Mouse (Mus musculus) limb, embryonic 11.5 days (tissue): ENCODE results near the gene Unc119. TPM values are rescaled to one million over a fixed set of nuclear protein-coding genes. Genes with fewer than 3 reads are reported as not detected.

Source experiments
- ATAC-seq: fragments of 200-750 bp; cut with Nextera tagmentation; 2 replicates; pipeline ENCODE4 v1.8.0; 2017; ENCODE audit warnings: low read depth; ENCODE audit not compliant: insufficient number of reproducible peaks, low FRiP score, low TSS enrichment
- DNase-seq: peaks from one replicate; pipeline ENCODE4 v3.0.0-alpha.2; 2015; ENCODE audit warnings: low spot score
- H3K27ac ChIP-seq: fragments of 300-500 bp; sonication (generic); replicated peaks from 2 replicates; pipeline ENCODE4 v1.5.1; 2014; ENCODE audit warnings: low read depth, mild to moderate bottlenecking, low read length
- H3K27me3 ChIP-seq: fragments of 300-500 bp; sonication (generic); 2 replicates; pipeline ENCODE4 v1.6.1; 2014; ENCODE audit warnings: mild to moderate bottlenecking, low read length, mixed read lengths; ENCODE audit not compliant: control insufficient read depth, insufficient read depth
- H3K36me3 ChIP-seq: fragments of 300-500 bp; sonication (generic); 2 replicates; pipeline ENCODE4 v1.6.1; 2014; ENCODE audit warnings: mild to moderate bottlenecking, low read length, moderate library complexity, mixed read lengths; ENCODE audit not compliant: control insufficient read depth, insufficient read depth
- H3K4me1 ChIP-seq: fragments of 300-500 bp; sonication (generic); 2 replicates; pipeline ENCODE4 v1.6.1; 2014; ENCODE audit warnings: low read length, mixed read lengths; ENCODE audit not compliant: control insufficient read depth, insufficient read depth
- H3K4me2 ChIP-seq: fragments of 300-500 bp; sonication (generic); 2 replicates; pipeline ENCODE4 v1.6.1; 2014; ENCODE audit warnings: low read depth, mild to moderate bottlenecking, moderate library complexity; ENCODE audit not compliant: severe bottlenecking
- H3K4me3 ChIP-seq: fragments of 300-500 bp; sonication (generic); 2 replicates; pipeline ENCODE4 v1.5.1; 2014; ENCODE audit warnings: low read depth, low read length
- H3K9ac ChIP-seq: fragments of 300-500 bp; sonication (generic); 2 replicates; pipeline ENCODE4 v1.6.1; 2014; ENCODE audit warnings: mild to moderate bottlenecking, low read length
- H3K9me3 ChIP-seq: fragments of 300-500 bp; sonication (generic); 2 replicates; pipeline ENCODE4 v1.6.1; 2016; ENCODE audit warnings: low read length; ENCODE audit not compliant: control insufficient read depth
- WGBS: fragments of 180-500 bp; shearing (Covaris S2); extraction: QIAGEN DNeasy Blood & Tissue Kit; methylation state at CpG from one replicate; pipeline ENCODE4 v1.1.7; 2014; 5-methylcytosine and 5-hydroxymethylcytosine counted together
- polyA plus RNA-seq: library from polyadenylated mRNA; unstranded; fragments of >200 nt; fragmentation: Nextera tagmentation; extraction: Ambion mirVana; gene quantifications from 2 replicates; pipeline ENCODE4 v1.2.1, GENCODE M21; 2014

Unc119 gene
- polyA plus RNA-seq, 1 experiment from 2014 or later, result 86.9 TPM

- Histone ChIP-seq H3K27me3 (no peaks in the 10 kb centered on the region; the same call in 1 of the 2 replicates), H3K9ac (no peak overlapping the region), H3K36me3 (no peaks in the 10 kb centered on the region), H3K4me2 (peak overlapping the region; percentile 18; the same call in 1 of the 2 replicates), H3K4me1 (peaks cover 9% of the 10 kb centered on the region), H3K9me3 (no peaks in the 10 kb centered on the region), H3K4me3 (peak overlapping the region; percentile 16; the same call in 1 of the 2 replicates), H3K27ac (no peak overlapping the region)
- peak; percentile 60 for ATAC-seq
- DNase-seq, result peak; percentile 88
- 10% methylated on average over 13 of the region's 13 CpGs for WGBS
Measured at GRCm38 (mm10) chr11:78360125-78360788, 17.0 kb downstream of the Unc119 start.

- ATAC-seq (no peak), DNase-seq (no peak)
- Histone ChIP-seq H3K4me1 (peaks cover 9% of the 10 kb centered on the region), H3K36me3 (no peaks in the 10 kb centered on the region), H3K9ac (no peak overlapping the region), H3K4me2 (no peak overlapping the region), H3K27ac (no peak overlapping the region), H3K4me3 (no peak overlapping the region), H3K27me3 (no peaks in the 10 kb centered on the region; the same call in 1 of the 2 replicates), H3K9me3 (no peaks in the 10 kb centered on the region)
- WGBS, result 48% methylated on average over 2 of the region's 2 CpGs
Measured at GRCm38 (mm10) chr11:78360789-78361131, 17.5 kb downstream of the Unc119 start.

- ATAC-seq (no peak), DNase-seq (no peak)
- Histone ChIP-seq H3K4me3 (no peak overlapping the region), H3K9ac (no peak overlapping the region), H3K27ac (no peak overlapping the region), H3K4me1 (peaks cover 9% of the 10 kb centered on the region), H3K27me3 (no peaks in the 10 kb centered on the region; the same call in 1 of the 2 replicates), H3K4me2 (no peak overlapping the region), H3K36me3 (no peaks in the 10 kb centered on the region), H3K9me3 (no peaks in the 10 kb centered on the region)
- WGBS, result 58% methylated on average over 13 of the region's 13 CpGs
Measured at GRCm38 (mm10) chr11:78363309-78364007, 20.2 kb downstream of the Unc119 start.

GRCm38 (mm10) chr11:78364103-78364502, 20.8 kb downstream of the Unc119 start:
- 37% methylated on average over 8 of the region's 8 CpGs for WGBS
- DNase-seq (no peak), ATAC-seq (no peak)
- H3K27ac ChIP-seq, result no peak overlapping the region
- no peak overlapping the region for H3K9ac ChIP-seq
- no peaks in the 10 kb centered on the region for H3K36me3 ChIP-seq
- peaks cover 9% of the 10 kb centered on the region for H3K4me1 ChIP-seq
- H3K4me3 ChIP-seq, result no peak overlapping the region
- H3K4me2 ChIP-seq, result no peak overlapping the region
- no peaks in the 10 kb centered on the region for H3K9me3 ChIP-seq
- no peaks in the 10 kb centered on the region; the same call in 1 of the 2 replicates for H3K27me3 ChIP-seq

- no peak for ATAC-seq
- no peaks in the 10 kb centered on the region; the same call in 1 of the 2 replicates for H3K27me3 ChIP-seq
- no peak for DNase-seq
- no peaks in the 10 kb centered on the region for H3K36me3 ChIP-seq
- no peak overlapping the region for H3K9ac ChIP-seq
- H3K9me3 ChIP-seq, result no peaks in the 10 kb centered on the region
- 90% methylated on average over 15 of the region's 15 CpGs for WGBS
- H3K4me1 ChIP-seq, result peaks cover 9% of the 10 kb centered on the region
- no peak overlapping the region for H3K4me3 ChIP-seq
- H3K4me2 ChIP-seq, result no peak overlapping the region
- H3K27ac ChIP-seq, result no peak overlapping the region
Measured at GRCm38 (mm10) chr11:78367456-78368225, 24.4 kb downstream of the Unc119 start.

GRCm38 (mm10) chr11:78370389-78370788, 27.1 kb downstream of the Unc119 start:
- H3K9ac ChIP-seq, result no peak overlapping the region
- no peak overlapping the region for H3K4me2 ChIP-seq
- H3K9me3 ChIP-seq, result no peaks in the 10 kb centered on the region
- no peaks in the 10 kb centered on the region for H3K36me3 ChIP-seq
- DNase-seq, result no peak
- no peaks in the 10 kb centered on the region for H3K27me3 ChIP-seq
- WGBS, result 60% methylated on average over 1 of the region's 1 CpGs
- no peak for ATAC-seq
- no peak overlapping the region for H3K4me3 ChIP-seq
- H3K27ac ChIP-seq, result no peak overlapping the region
- no peaks in the 10 kb centered on the region; the same call in 1 of the 2 replicates for H3K4me1 ChIP-seq

GRCm38 (mm10) chr11:78371711-78372110, 28.4 kb downstream of the Unc119 start:
- Histone ChIP-seq H3K27me3 (no peaks in the 10 kb centered on the region), H3K4me1 (no peaks in the 10 kb centered on the region; the same call in 1 of the 2 replicates), H3K9me3 (no peaks in the 10 kb centered on the region), H3K36me3 (no peaks in the 10 kb centered on the region), H3K4me3 (no peak overlapping the region), H3K4me2 (no peak overlapping the region), H3K9ac (no peak overlapping the region), H3K27ac (no peak overlapping the region)
- no peak for DNase-seq
- no peak for ATAC-seq
- WGBS, result 92% methylated on average over 11 of the region's 11 CpGs

- Histone ChIP-seq H3K9ac (no peak overlapping the region), H3K4me3 (no peak overlapping the region), H3K4me1 (peaks cover 3% of the 10 kb centered on the region; the same call in 1 of the 2 replicates), H3K36me3 (no peaks in the 10 kb centered on the region), H3K9me3 (no peaks in the 10 kb centered on the region), H3K27me3 (no peaks in the 10 kb centered on the region), H3K4me2 (no peak overlapping the region), H3K27ac (no peak overlapping the region)
- 77% methylated on average over 3 of the region's 3 CpGs for WGBS
- DNase-seq (no peak), ATAC-seq (no peak)
Measured at GRCm38 (mm10) chr11:78372166-78372565, 28.9 kb downstream of the Unc119 start.
